Mouse (Mus musculus) Patski (cell line): ENCODE data around the gene Cacna1d. TPM values are rescaled to one million over a fixed set of nuclear protein-coding genes. Genes with fewer than 3 reads are reported as not detected.

Source experiments
- ATAC-seq: fragments of 100-300 bp; one replicate; pipeline ENCODE4 v1.8.0; 2021
- CTCF ChIA-PET: fragments of 350-600 bp; sonication (Branson Sonifier 250); formaldehyde crosslinking; loops from one replicate; lab custom pipeline; 2022; ENCODE audit warnings: inconsistent platforms; lab: Charles Lee
- POLR2A ChIA-PET: fragments of 350-600 bp; sonication (Branson Sonifier 250); formaldehyde crosslinking; loops from one replicate; lab custom pipeline; 2022; ENCODE audit warnings: antibody characterized with exemption, inconsistent platforms; lab: Charles Lee
- DNase-seq: peaks from one replicate; pipeline ENCODE4 v3.0.0-alpha.2; 2011; ENCODE audit warnings: low read depth, low spot score
- H3K27me3 ChIP-seq: fragments of 371-371 bp; one replicate; pipeline ENCODE4 v1.5.1; 2021
- CTCF ChIP-seq: fragments of 100-300 bp; IDR thresholded peaks from one replicate; pipeline ENCODE4 v1.5.1; 2021
- in situ Hi-C: fragments of 300-500 bp; cut with MboI; formaldehyde crosslinking; loops from 3 replicates; pipeline ENCODE4 v1.11.1; 2018; ENCODE audit warnings: low pct_unique_long_range_greater_than_20kb, mixed read lengths
- polyA plus RNA-seq: library from polyadenylated mRNA; unstranded; gene quantifications from one replicate; pipeline ENCODE4 v1.2.3, GENCODE M21; 2021

The Cacna1d gene
- polyA plus RNA-seq, 1 experiment from 2014 or later: 0.05 TPM

DNA sequence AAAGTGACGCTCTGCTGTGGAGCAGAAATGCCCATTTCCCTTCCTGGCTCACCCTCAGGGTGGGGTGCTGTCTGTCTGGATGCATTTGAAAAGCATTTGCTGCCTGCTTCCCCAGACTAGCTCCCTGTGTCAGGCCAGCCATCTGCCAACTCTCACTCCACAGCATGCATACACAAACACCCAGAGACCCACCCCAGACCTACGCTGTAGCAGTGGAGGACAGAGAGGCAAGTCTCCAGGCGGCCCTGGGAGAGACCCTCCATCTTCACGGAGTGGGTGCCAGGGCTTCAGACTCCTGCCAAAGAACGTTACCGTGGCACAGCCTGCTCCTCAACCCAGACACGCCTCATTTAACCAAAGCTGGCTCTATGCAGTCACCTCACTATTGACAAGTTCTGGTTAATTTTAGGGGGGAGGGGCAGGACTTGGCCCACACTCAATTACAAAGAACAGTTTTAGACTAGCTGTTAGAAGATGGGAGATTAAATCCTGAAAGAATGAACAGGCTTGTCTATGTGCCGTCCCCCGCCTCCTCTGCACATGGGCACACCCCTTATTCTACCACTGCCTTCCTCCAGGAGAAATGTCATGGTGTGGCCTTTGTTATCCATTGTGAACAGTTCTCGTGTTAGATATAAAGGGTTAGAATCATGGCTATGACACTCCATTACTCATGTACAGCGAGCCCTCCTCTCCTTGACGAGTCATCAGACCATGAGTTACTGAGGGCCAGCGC, 435.1 kb downstream of the Cacna1d start:
- ChIA-PET POLR2A (no interaction called here), CTCF (no interaction called here)
- no peak for TF ChIP-seq CTCF
- DNase-seq: no peak
- in situ Hi-C loops: no loop called here
- no peaks in the 10 kb centered on the region for H3K27me3 ChIP-seq
- ATAC-seq: no peak

DNA sequence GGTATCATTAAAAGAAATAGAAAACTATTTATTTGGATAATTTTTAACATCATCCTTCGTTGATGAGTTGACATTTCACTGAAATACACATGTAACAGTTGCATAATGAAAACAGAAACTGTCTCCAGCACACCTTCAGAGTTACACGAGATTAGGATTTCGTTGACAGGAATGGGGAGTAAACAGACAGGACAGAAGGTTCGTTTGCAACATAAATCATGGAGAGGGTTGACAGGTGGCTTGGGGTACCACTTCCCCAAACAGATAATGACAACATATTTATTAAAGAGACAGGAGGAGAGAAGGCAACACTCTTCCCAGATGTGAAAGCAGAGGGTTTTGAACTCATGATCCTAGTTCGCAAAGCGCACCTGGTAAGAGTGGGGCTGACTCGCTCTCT, 436.3 kb downstream of the Cacna1d start:
- H3K27me3 ChIP-seq: no peaks in the 10 kb centered on the region
- no peak for DNase-seq
- in situ Hi-C loops: no loop called here
- POLR2A ChIA-PET: no interaction called here
- ATAC-seq: no peak
- no peak for TF ChIP-seq CTCF
- CTCF ChIA-PET: interaction anchor here (1.2 kb wide), 1 partner anchor 405 kb away, joined by 3 read pairs; no protein-coding TSS in a partner anchor

DNA sequence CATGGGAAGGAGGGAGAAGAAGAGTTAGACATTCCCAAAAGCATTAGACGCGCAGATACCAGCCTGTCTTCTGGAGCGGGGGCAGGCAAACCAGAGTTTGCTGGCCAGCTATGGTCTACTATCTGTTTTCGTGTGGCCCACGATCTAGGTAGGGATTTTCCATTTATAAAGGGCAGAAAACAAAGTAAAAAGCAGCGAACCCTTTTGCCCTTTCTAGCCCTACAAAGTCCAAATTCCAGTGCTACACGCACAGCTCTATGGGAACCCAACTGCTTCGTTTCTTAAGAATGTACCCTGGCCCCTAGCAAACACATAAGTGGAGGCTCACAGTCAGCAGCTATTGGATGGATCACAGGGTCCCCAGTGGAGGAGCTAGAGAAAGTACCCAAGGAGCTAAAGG, 441.0 kb downstream of the Cacna1d start:
- POLR2A ChIA-PET: no interaction called here

DNA sequence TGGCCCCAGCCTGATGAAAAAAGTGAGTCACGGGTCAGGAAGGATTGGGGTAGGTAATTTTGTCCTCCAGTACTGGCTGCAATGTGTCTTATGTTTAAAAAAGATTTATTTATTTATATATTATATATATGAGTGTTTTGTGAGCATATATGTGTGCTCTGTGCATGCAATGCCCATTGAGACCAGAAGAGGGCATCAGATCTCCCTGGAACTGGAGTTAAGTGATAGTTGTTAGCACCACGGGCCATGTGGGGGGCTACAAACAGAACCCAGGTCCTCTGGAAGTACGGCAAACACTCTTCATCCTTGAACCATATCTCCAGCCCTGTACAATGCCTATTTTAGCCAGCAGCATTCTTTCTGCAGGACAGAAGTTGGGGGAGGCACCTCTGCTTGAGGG, 443.2 kb downstream of the Cacna1d start:
- POLR2A ChIA-PET: no interaction called here
- in situ Hi-C loops: no loop called here
- CTCF ChIA-PET: no interaction called here
- ATAC-seq: no peak
- no peak for DNase-seq
- no peaks in the 10 kb centered on the region for H3K27me3 ChIP-seq
- no peak for TF ChIP-seq CTCF

More for the DNA sequence above, 441.0 kb downstream of the Cacna1d start:
- CTCF ChIA-PET: no interaction called here
- in situ Hi-C loops: no loop called here
- DNase-seq: no peak
- no peaks in the 10 kb centered on the region for H3K27me3 ChIP-seq
- no peak for ATAC-seq
- TF ChIP-seq CTCF: no peak

DNA sequence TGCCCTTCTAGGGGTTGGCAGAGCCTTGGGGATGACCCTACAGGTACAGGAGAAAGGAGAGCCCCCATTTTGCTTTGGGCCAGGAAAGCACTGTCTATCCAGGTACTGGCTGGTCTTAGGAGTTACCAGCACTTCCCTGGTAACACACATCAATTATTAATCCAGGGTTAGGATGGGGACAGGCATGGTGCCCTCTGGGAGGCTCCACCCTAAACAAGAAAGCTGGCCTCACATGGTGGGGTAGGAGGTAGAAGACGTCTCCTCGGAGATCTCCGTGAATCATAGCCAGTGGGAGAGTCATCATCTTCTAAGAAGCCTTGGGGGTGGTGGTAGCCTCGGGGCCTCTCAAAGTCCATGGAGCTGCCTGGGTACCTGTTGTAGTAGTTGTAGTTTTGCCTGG, 444.3 kb downstream of the Cacna1d start:
- ATAC-seq: no peak

DNA sequence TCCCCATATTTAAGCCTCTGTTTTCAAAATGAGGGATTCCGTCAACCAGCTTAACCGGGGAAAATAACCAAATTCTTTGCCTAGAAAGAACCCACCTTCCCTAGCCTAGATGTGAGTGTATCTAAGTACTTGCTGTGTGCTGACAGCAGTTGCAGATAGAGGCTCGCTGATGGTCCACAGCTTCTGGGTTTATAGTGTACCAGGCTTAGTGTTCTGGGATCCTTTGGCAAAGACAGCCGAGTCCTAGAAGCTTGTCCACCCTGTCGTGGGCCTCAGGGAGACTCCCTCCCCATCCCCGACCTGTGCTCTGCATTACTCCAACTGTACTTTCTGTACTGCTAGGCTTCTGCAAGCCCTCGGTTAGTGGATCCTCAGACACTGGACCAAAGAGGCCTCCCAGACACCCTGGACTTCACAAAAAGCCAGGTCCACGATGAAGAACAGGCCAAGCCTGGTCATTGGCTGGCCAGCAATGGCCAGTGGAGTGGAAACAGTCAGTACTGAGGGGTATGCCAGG, 445.5 kb downstream of the Cacna1d start:
- no peak for DNase-seq

More for the DNA sequence above, 444.3 kb downstream of the Cacna1d start:
- H3K27me3 ChIP-seq: no peaks in the 10 kb centered on the region
- in situ Hi-C loops: no loop called here
- DNase-seq: no peak
- ChIA-PET CTCF (interaction anchor here (1.4 kb wide), 1 partner anchor 13 kb away, joined by 3 read pairs; no protein-coding TSS in a partner anchor), POLR2A (no interaction called here)
- no peak for TF ChIP-seq CTCF

DNA sequence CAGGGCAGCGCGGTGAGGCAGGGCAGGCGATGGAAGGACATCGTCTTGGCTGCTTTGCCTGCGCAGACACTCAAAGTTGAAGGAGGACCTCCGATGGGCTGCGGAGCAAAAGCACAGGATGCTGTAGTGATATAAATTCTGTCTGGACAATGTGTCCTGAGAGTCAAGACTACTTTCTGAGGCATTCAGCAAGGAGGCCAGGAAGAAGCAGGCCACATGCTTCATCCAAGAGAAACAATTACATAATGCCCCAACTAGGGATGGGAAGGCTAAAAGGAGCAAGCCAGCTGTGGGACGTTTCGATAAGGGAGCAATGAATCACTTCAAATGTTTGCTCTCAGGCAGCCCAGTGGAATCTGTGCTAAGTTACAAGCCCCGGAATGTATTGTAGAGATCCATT, 446.0 kb downstream of the Cacna1d start:
- TF ChIP-seq CTCF: no peak
- ATAC-seq (no peak), DNase-seq (no peak)
- POLR2A ChIA-PET: no interaction called here
- in situ Hi-C loops: no loop called here
- CTCF ChIA-PET: no interaction called here
- no peaks in the 10 kb centered on the region for H3K27me3 ChIP-seq

More for the DNA sequence above, 445.5 kb downstream of the Cacna1d start:
- POLR2A ChIA-PET: no interaction called here
- in situ Hi-C loops: no loop called here
- CTCF ChIA-PET: interaction anchor here (1.4 kb wide), 1 partner anchor 12 kb away, joined by 3 read pairs; no protein-coding TSS in a partner anchor
- no peak for ATAC-seq
- no peak for TF ChIP-seq CTCF
- H3K27me3 ChIP-seq: no peaks in the 10 kb centered on the region

DNA sequence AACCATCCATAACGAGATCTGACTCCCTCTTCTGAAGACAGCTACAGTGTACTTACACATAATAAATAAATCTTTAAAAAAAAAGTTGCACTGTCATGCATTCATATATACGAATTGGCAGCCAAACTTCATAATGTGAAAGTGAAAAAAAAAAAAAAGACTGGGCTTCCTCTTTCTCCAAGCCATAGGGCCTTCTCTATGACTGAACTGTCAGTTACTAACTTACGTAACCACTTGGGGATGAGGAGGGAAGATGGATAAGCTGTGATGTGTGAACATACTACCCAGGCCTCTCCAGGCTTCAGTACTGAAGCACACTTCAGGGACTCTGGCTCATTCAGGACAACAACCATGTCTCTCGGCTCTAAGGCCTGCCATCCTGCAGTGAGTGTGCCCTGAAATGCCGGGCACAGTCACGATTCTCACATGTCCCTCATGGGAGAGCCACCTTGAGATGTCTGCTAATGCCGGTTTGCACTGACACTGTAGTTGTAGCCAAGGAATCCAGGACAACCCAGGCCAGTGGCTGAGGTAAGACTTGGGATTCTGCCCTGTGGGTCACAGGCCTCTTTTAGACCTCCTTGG, 447.8 kb downstream of the Cacna1d start:
- no peak for TF ChIP-seq CTCF
- ChIA-PET POLR2A (no interaction called here), CTCF (interaction anchor here (1.9 kb wide), 1 partner anchor 13 kb away, joined by 5 read pairs; no protein-coding TSS in a partner anchor)
- ATAC-seq (no peak), DNase-seq (no peak)
- in situ Hi-C loops: no loop called here
- H3K27me3 ChIP-seq: no peaks in the 10 kb centered on the region

DNA sequence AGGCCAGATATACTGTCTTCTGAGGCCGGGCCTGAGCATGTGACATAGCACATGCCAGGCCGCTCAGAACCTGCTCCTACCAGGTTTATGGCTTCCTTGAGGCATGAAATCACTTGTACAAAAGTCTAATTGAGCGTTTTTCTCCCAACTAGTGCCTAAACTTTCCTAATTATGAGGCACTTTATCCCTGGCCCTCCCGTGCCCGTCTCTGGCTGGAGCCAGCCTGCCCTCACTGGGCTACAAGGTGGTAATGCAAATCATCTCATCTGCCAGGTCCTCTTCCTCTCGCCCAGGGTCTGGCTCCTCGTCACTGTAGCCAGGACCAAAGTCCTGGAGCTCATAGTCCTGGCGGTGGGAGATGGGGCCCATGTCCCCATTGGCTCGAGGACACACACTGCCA, 449.4 kb downstream of the Cacna1d start:
- POLR2A ChIA-PET: no interaction called here
- CTCF ChIA-PET: no interaction called here
- no peaks in the 10 kb centered on the region for H3K27me3 ChIP-seq
- in situ Hi-C loops: no loop called here
- no peak for DNase-seq
- no peak for TF ChIP-seq CTCF
- ATAC-seq: no peak

DNA sequence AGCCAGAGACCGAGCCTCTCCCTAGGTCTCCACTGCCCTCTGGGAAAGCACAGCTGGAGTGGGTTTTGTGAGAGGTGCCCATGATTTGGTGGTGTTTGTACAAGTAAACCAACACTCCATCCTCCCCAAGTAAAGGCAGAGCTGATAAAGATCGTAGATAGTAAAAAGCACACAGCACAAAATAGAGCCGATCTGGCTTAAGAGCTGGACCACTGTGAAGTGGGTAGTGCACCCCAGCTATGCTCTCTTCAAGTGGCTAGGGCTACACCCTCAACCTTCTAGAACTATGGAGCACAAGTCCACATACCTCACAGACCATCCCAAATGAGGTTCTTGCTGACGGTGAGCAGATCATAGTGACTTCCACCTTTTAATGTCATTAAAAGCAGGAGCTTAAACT, 451.8 kb downstream of the Cacna1d start:
- POLR2A ChIA-PET: interaction anchor here (0.9 kb wide), 1 partner anchor 210 kb away, joined by 3 read pairs; no protein-coding TSS in a partner anchor
- in situ Hi-C loops: no loop called here

DNA sequence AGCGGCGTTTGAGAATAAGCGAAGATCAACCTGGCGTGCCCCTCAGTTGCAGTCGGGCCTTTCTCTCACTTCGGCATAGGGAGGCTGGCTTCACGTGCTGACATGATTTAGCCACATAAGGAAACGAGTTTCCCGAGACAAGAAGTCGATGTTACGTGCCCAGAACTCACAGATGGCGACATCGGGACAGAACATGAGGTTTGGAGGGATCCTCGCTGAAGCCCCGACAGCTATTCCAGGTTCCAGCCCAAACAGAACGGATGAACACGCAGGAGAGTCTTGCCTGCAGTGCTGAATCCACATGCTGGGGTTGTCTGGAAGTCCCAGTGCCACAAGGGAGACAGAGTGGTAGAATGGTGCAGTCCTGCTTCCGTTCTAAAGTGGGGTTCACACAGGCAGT, 452.8 kb downstream of the Cacna1d start:
- CTCF ChIA-PET: no interaction called here
- TF ChIP-seq CTCF: no peak
- no peaks in the 10 kb centered on the region for H3K27me3 ChIP-seq
- DNase-seq (no peak), ATAC-seq (no peak)
- POLR2A ChIA-PET: no interaction called here
- in situ Hi-C loops: no loop called here

More for the DNA sequence above, 451.8 kb downstream of the Cacna1d start:
- CTCF ChIA-PET: interaction anchor here (1.1 kb wide), 1 partner anchor 12 kb away, joined by 3 read pairs; no protein-coding TSS in a partner anchor
- ATAC-seq (no peak), DNase-seq (no peak)
- no peak for TF ChIP-seq CTCF
- no peaks in the 10 kb centered on the region for H3K27me3 ChIP-seq
